Mouse (Mus musculus): ENCODE results near the gene Cckbr. TPM values are rescaled to one million over a fixed set of nuclear protein-coding genes. Genes with fewer than 3 reads are reported as not detected.

The Cckbr gene
- total and polyA plus RNA-seq, 2 experiments from 2014 or later = 6.3 to 12.0 TPM

GRCm38 (mm10) chr7:105426051-105426450, 520 bp downstream of the Cckbr start:
- H3K4me2 ChIP-seq (ENCODE audit: low read depth, low read length, poor library complexity, severe bottlenecking) = peak overlapping the region; percentile 84
- WGBS = 2% methylated on average over 9 of the region's 11 CpGs

GRCm38 (mm10) chr7:105432058-105432457, 6.5 kb downstream of the Cckbr start:
- no peaks in the 10 kb centered on the region for H3K4me1 ChIP-seq (ENCODE audit: insufficient read depth, low read length)
- no peaks in the 10 kb centered on the region for H3K9me3 ChIP-seq (ENCODE audit: low read length)
- H3K4me3 ChIP-seq (ENCODE audit: low read depth, low read length) = no peak overlapping the region
- H3K4me2 ChIP-seq (ENCODE audit: low read depth, low read length, poor library complexity, severe bottlenecking) = no peak overlapping the region
- ATAC-seq (ENCODE audit: low FRiP score) (no peak), DNase-seq (ENCODE audit: low spot score) (no peak)
- no peak for TF ChIP-seq CTCF (IDR thresholded peaks at IDR 0.05)
- H3K27ac ChIP-seq (ENCODE audit: low read depth, low read length) = no peak overlapping the region
- WGBS = 43% methylated on average over 1 of the region's 1 CpGs
- H3K9ac ChIP-seq (replicated peaks; ENCODE audit: low read length, poor library complexity, severe bottlenecking) = no peak overlapping the region
- no peaks in the 10 kb centered on the region; the same call in 1 of the 2 replicates for H3K36me3 ChIP-seq (ENCODE audit: insufficient read depth, low read length)
- H3K27me3 ChIP-seq (ENCODE audit: insufficient read depth, low read length) = no peaks in the 10 kb centered on the region

More at GRCm38 (mm10) chr7:105426051-105426450, 520 bp downstream of the Cckbr start:
- ATAC-seq (ENCODE audit: low FRiP score) (peak; percentile 36; the same call in 1 of the 2 replicates), DNase-seq (ENCODE audit: low spot score) (no peak)
- Histone ChIP-seq H3K27me3 (ENCODE audit: insufficient read depth, low read length) (0 out of 2 replicates have a peak, but pooled peaks cover 3% of the 10 kb centered on the region), H3K4me1 (ENCODE audit: insufficient read depth, low read length) (peaks cover 7% of the 10 kb centered on the region), H3K27ac (ENCODE audit: low read depth, low read length) (no peak overlapping the region; the same call in 1 of the 2 replicates), H3K9me3 (ENCODE audit: low read length) (no peaks in the 10 kb centered on the region), H3K9ac (replicated peaks; ENCODE audit: low read length, poor library complexity, severe bottlenecking) (peak overlapping the region; percentile 73), H3K36me3 (ENCODE audit: insufficient read depth, low read length) (no peaks in the 10 kb centered on the region), H3K4me3 (ENCODE audit: low read depth, low read length) (peak overlapping the region; percentile 63)
- no peak for TF ChIP-seq CTCF (IDR thresholded peaks at IDR 0.05)

GRCm38 (mm10) chr7:105433859-105434258, 8.3 kb downstream of the Cckbr start:
- no peak for ATAC-seq (ENCODE audit: low FRiP score)
- TF ChIP-seq CTCF (IDR thresholded peaks at IDR 0.05) = no peak
- H3K9ac ChIP-seq (replicated peaks; ENCODE audit: low read length, poor library complexity, severe bottlenecking) = no peak overlapping the region
- WGBS = 88% methylated on average over 17 of the region's 17 CpGs
- no peaks in the 10 kb centered on the region; the same call in 1 of the 2 replicates for H3K36me3 ChIP-seq (ENCODE audit: insufficient read depth, low read length)
- H3K4me2 ChIP-seq (ENCODE audit: low read depth, low read length, poor library complexity, severe bottlenecking) = no peak overlapping the region
- no peak for DNase-seq (ENCODE audit: low spot score)
- H3K27me3 ChIP-seq (ENCODE audit: insufficient read depth, low read length) = no peaks in the 10 kb centered on the region
- no peak overlapping the region for H3K27ac ChIP-seq (ENCODE audit: low read depth, low read length)
- no peaks in the 10 kb centered on the region for H3K9me3 ChIP-seq (ENCODE audit: low read length)
- H3K4me3 ChIP-seq (ENCODE audit: low read depth, low read length) = no peak overlapping the region
- no peaks in the 10 kb centered on the region for H3K4me1 ChIP-seq (ENCODE audit: insufficient read depth, low read length)

GRCm38 (mm10) chr7:105434798-105435197, 9.3 kb downstream of the Cckbr start:
- Histone ChIP-seq H3K4me2 (ENCODE audit: low read depth, low read length, poor library complexity, severe bottlenecking) (no peak overlapping the region), H3K27ac (ENCODE audit: low read depth, low read length) (no peak overlapping the region), H3K9me3 (ENCODE audit: low read length) (no peaks in the 10 kb centered on the region), H3K4me3 (ENCODE audit: low read depth, low read length) (no peak overlapping the region), H3K36me3 (ENCODE audit: insufficient read depth, low read length) (no peaks in the 10 kb centered on the region; the same call in 1 of the 2 replicates), H3K4me1 (ENCODE audit: insufficient read depth, low read length) (no peaks in the 10 kb centered on the region), H3K9ac (replicated peaks; ENCODE audit: low read length, poor library complexity, severe bottlenecking) (no peak overlapping the region), H3K27me3 (ENCODE audit: insufficient read depth, low read length) (no peaks in the 10 kb centered on the region)
- DNase-seq (ENCODE audit: low spot score) (no peak), ATAC-seq (ENCODE audit: low FRiP score) (no peak)
- WGBS = 83% methylated on average over 22 of the region's 22 CpGs
- TF ChIP-seq CTCF (IDR thresholded peaks at IDR 0.05) = no peak

- no peak for ATAC-seq (ENCODE audit: low FRiP score)
- no peaks in the 10 kb centered on the region for H3K27me3 ChIP-seq (ENCODE audit: insufficient read depth, low read length)
- H3K4me3 ChIP-seq (ENCODE audit: low read depth, low read length) = no peak overlapping the region
- no peaks in the 10 kb centered on the region for H3K4me1 ChIP-seq (ENCODE audit: insufficient read depth, low read length)
- DNase-seq (ENCODE audit: low spot score) = no peak
- H3K27ac ChIP-seq (ENCODE audit: low read depth, low read length) = no peak overlapping the region
- no peak overlapping the region for H3K9ac ChIP-seq (replicated peaks; ENCODE audit: low read length, poor library complexity, severe bottlenecking)
- no peaks in the 10 kb centered on the region; the same call in 1 of the 2 replicates for H3K36me3 ChIP-seq (ENCODE audit: insufficient read depth, low read length)
- no peaks in the 10 kb centered on the region for H3K9me3 ChIP-seq (ENCODE audit: low read length)
- WGBS = 84% methylated on average over 7 of the region's 7 CpGs
- no peak overlapping the region for H3K4me2 ChIP-seq (ENCODE audit: low read depth, low read length, poor library complexity, severe bottlenecking)
- no peak for TF ChIP-seq CTCF (IDR thresholded peaks at IDR 0.05)
Measured at GRCm38 (mm10) chr7:105437979-105438772, 12.6 kb downstream of the Cckbr start.

GRCm38 (mm10) chr7:105441426-105441825, 15.9 kb downstream of the Cckbr start:
- 67% methylated on average over 4 of the region's 4 CpGs for WGBS
- ATAC-seq (ENCODE audit: low FRiP score) = no peak
- H3K4me1 ChIP-seq (ENCODE audit: insufficient read depth, low read length) = no peaks in the 10 kb centered on the region
- no peak overlapping the region for H3K9ac ChIP-seq (replicated peaks; ENCODE audit: low read length, poor library complexity, severe bottlenecking)
- H3K4me2 ChIP-seq (ENCODE audit: low read depth, low read length, poor library complexity, severe bottlenecking) = no peak overlapping the region
- H3K27me3 ChIP-seq (ENCODE audit: insufficient read depth, low read length) = no peaks in the 10 kb centered on the region
- DNase-seq (ENCODE audit: low spot score) = no peak
- no peak for TF ChIP-seq CTCF (IDR thresholded peaks at IDR 0.05)
- no peak overlapping the region for H3K4me3 ChIP-seq (ENCODE audit: low read depth, low read length)
- H3K36me3 ChIP-seq (ENCODE audit: insufficient read depth, low read length) = no peaks in the 10 kb centered on the region
- no peaks in the 10 kb centered on the region for H3K9me3 ChIP-seq (ENCODE audit: low read length)
- H3K27ac ChIP-seq (ENCODE audit: low read depth, low read length) = no peak overlapping the region

Data from midbrain, postnatal 0 days (tissue).